Mouse (Mus musculus) ES-E14 (cell line): ENCODE data around the gene Med13l.

Experiments
- ZC3H11A ChIP-seq: IDR thresholded peaks from 2 replicates; pipeline ENCODE4 v1.6.1; 2012; ENCODE audit warnings: low read depth, mild to moderate bottlenecking, inconsistent platforms, low read length, borderline replicate concordance
- ZNF384 ChIP-seq: IDR thresholded peaks from 2 replicates; pipeline ENCODE4 v1.6.1; 2012; ENCODE audit warnings: low read depth, low read length, inconsistent platforms

DNA sequence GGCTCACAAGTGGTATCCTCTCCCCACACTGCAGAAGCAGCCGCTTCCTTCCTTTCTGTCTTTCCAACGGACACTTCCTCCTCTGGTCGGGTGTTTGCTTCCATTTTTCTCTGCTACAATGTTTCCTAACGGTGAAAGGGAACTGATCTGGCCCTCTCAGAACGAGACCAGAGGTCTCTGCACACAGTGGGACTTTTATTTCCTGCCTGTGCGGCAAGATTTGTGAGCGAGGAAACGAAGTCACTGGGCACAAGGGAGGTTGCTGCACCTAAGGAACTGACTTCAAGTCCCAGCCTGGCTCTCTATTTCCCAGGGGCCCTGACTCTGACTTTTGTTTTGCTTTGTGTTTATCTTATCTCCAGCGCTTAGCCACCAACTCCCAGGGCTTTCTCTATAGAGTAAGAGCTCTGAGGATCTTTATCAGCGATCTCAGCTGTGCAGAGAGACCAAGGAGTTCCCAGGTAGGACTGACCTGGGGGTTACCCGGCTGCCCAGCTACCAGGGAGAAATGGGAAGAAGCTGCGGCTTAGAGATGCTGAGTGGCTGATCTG, 4.0 kb upstream of the Med13l start:
- TF ChIP-seq ZNF384 (no peak), ZC3H11A (no peak)
